Mouse (Mus musculus) kidney, embryonic 15.5 days (tissue): Measurements from ENCODE around the gene Apon. TPM values are rescaled to one million over a fixed set of nuclear protein-coding genes. Genes with fewer than 3 reads are reported as not detected.
"Not testable (repeated sequence)": the region's sequence is repeated elsewhere in the genome, so short reads cannot be mapped to it uniquely, and the experiment has no call there.

Source experiments
- ATAC-seq: fragments of 200-750 bp; cut with Nextera tagmentation; replicated peaks from 2 replicates; pipeline ENCODE4 v1.8.0; 2017; ENCODE audit warnings: moderate TSS enrichment; ENCODE audit not compliant: low FRiP score
- H3K27ac ChIP-seq: fragments of 300-500 bp; sonication (generic); 2 replicates; pipeline ENCODE4 v1.5.1; 2015; ENCODE audit warnings: mild to moderate bottlenecking, inconsistent platforms
- H3K27me3 ChIP-seq: fragments of 300-500 bp; sonication (generic); 2 replicates; pipeline ENCODE4 v1.6.1; 2015; ENCODE audit warnings: inconsistent platforms
- H3K36me3 ChIP-seq: fragments of 300-500 bp; sonication (generic); 2 replicates; pipeline ENCODE4 v1.6.1; 2015; ENCODE audit warnings: inconsistent platforms
- H3K4me1 ChIP-seq: fragments of 300-500 bp; sonication (generic); 2 replicates; pipeline ENCODE4 v1.6.1; 2015; ENCODE audit warnings: inconsistent platforms
- H3K4me2 ChIP-seq: fragments of 300-500 bp; sonication (generic); 2 replicates; pipeline ENCODE4 v1.6.1; 2015; ENCODE audit warnings: moderate library complexity, mild to moderate bottlenecking, inconsistent platforms
- H3K4me3 ChIP-seq: fragments of 300-500 bp; sonication (generic); replicated peaks from 2 replicates; pipeline ENCODE4 v1.5.1; 2015; ENCODE audit warnings: mild to moderate bottlenecking, inconsistent platforms
- H3K9ac ChIP-seq: fragments of 300-500 bp; sonication (generic); 2 replicates; pipeline ENCODE4 v1.6.1; 2015; ENCODE audit warnings: mild to moderate bottlenecking, inconsistent platforms
- H3K9me3 ChIP-seq: fragments of 300-500 bp; sonication (generic); replicated peaks from 2 replicates; pipeline ENCODE4 v1.6.1; 2016; ENCODE audit warnings: inconsistent platforms
- WGBS: fragments of 180-500 bp; shearing (Covaris S2); methylation state at CpG from one replicate; pipeline ENCODE4 v1.1.7; 2015; ENCODE audit warnings: mixed read lengths; 5-methylcytosine and 5-hydroxymethylcytosine counted together
- polyA plus RNA-seq: library from polyadenylated mRNA; unstranded; fragments of >200 nt; fragmentation: Nextera tagmentation; extraction: Ambion mirVana; gene quantifications from 2 replicates; pipeline ENCODE4 v1.2.1, GENCODE M21; 2015

Apon gene
- polyA plus RNA-seq, 1 experiment from 2014 or later, result 0.45 TPM

GRCm38 (mm10) chr10:128237807-128238480, 16.0 kb upstream of the Apon start:
- H3K4me2 ChIP-seq, result no peak overlapping the region
- 87% methylated on average over 15 of the region's 15 CpGs for WGBS
- peaks cover 21% of the 10 kb centered on the region for H3K4me1 ChIP-seq
- ATAC-seq, result no peak
- no peak overlapping the region for H3K4me3 ChIP-seq
- peaks cover 34% of the 10 kb centered on the region for H3K36me3 ChIP-seq
- no peaks in the 10 kb centered on the region for H3K27me3 ChIP-seq
- H3K27ac ChIP-seq, result no peak overlapping the region
- H3K9me3 ChIP-seq, result no peaks in the 10 kb centered on the region
- no peak overlapping the region for H3K9ac ChIP-seq

GRCm38 (mm10) chr10:128239140-128239539, 14.8 kb upstream of the Apon start:
- Histone ChIP-seq H3K4me3 (no peak overlapping the region), H3K9me3 (no peaks in the 10 kb centered on the region), H3K4me2 (no peak overlapping the region), H3K27ac (no peak overlapping the region), H3K27me3 (no peaks in the 10 kb centered on the region), H3K9ac (no peak overlapping the region), H3K36me3 (peaks cover 46% of the 10 kb centered on the region), H3K4me1 (peaks cover 12% of the 10 kb centered on the region; the same call in 1 of the 2 replicates)
- no peak for ATAC-seq
- WGBS, result 93% methylated on average over 4 of the region's 4 CpGs

GRCm38 (mm10) chr10:128240131-128240530, 13.8 kb upstream of the Apon start:
- H3K4me3 ChIP-seq, result no peak overlapping the region
- H3K27ac ChIP-seq, result no peak overlapping the region
- no peaks in the 10 kb centered on the region for H3K27me3 ChIP-seq
- H3K36me3 ChIP-seq, result peaks cover 56% of the 10 kb centered on the region
- no peak for ATAC-seq
- no peak overlapping the region for H3K9ac ChIP-seq
- H3K4me1 ChIP-seq, result peaks cover 6% of the 10 kb centered on the region; the same call in 1 of the 2 replicates
- no peaks in the 10 kb centered on the region for H3K9me3 ChIP-seq
- H3K4me2 ChIP-seq, result no peak overlapping the region
- 92% methylated on average over 18 of the region's 18 CpGs for WGBS

- Histone ChIP-seq H3K27ac (no peak overlapping the region), H3K9ac (no peak overlapping the region), H3K4me1 (no peaks in the 10 kb centered on the region), H3K36me3 (peaks cover 87% of the 10 kb centered on the region), H3K4me3 (no peak overlapping the region), H3K4me2 (no peak overlapping the region), H3K9me3 (no peaks in the 10 kb centered on the region), H3K27me3 (no peaks in the 10 kb centered on the region)
- 95% methylated on average over 8 of the region's 8 CpGs for WGBS
- no peak for ATAC-seq
Observed at GRCm38 (mm10) chr10:128243252-128243651, 10.6 kb upstream of the Apon start.

GRCm38 (mm10) chr10:128244121-128244520, 9.8 kb upstream of the Apon start:
- WGBS, result 96% methylated on average over 15 of the region's 15 CpGs
- H3K9ac ChIP-seq, result no peak overlapping the region
- no peak for ATAC-seq
- H3K4me2 ChIP-seq, result no peak overlapping the region
- H3K27ac ChIP-seq, result no peak overlapping the region
- H3K9me3 ChIP-seq, result no peaks in the 10 kb centered on the region
- H3K4me3 ChIP-seq, result no peak overlapping the region
- H3K27me3 ChIP-seq, result no peaks in the 10 kb centered on the region
- H3K36me3 ChIP-seq, result peaks cover 96% of the 10 kb centered on the region
- H3K4me1 ChIP-seq, result no peaks in the 10 kb centered on the region

GRCm38 (mm10) chr10:128247020-128247732, 6.7 kb upstream of the Apon start:
- no peaks in the 10 kb centered on the region for H3K4me1 ChIP-seq
- H3K4me2 ChIP-seq, result peak overlapping the region; percentile 35
- H3K9ac ChIP-seq, result no peak overlapping the region
- H3K27ac ChIP-seq, result peak overlapping the region; percentile 81
- H3K36me3 ChIP-seq, result peaks cover 100% of the 10 kb centered on the region
- 78% methylated on average over 17 of the region's 17 CpGs for WGBS
- 0 out of 2 replicates have a peak, but pooled peaks have one; percentile 25 for ATAC-seq
- H3K9me3 ChIP-seq, result no peaks in the 10 kb centered on the region
- no peaks in the 10 kb centered on the region for H3K27me3 ChIP-seq
- H3K4me3 ChIP-seq, result peak overlapping the region; percentile 16; the same call in 1 of the 2 replicates

GRCm38 (mm10) chr10:128250565-128250964, 3.3 kb upstream of the Apon start:
- Histone ChIP-seq H3K4me2 (no peak overlapping the region), H3K27me3 (no peaks in the 10 kb centered on the region), H3K9me3 (no peaks in the 10 kb centered on the region), H3K36me3 (peaks cover 79% of the 10 kb centered on the region), H3K4me3 (no peak overlapping the region), H3K4me1 (no peaks in the 10 kb centered on the region), H3K9ac (no peak overlapping the region), H3K27ac (no peak overlapping the region)
- no peak for ATAC-seq
- WGBS, result 92% methylated on average over 13 of the region's 13 CpGs

GRCm38 (mm10) chr10:128255925-128256324, 2.0 kb downstream of the Apon start:
- no peak for ATAC-seq
- 85% methylated on average over 8 of the region's 8 CpGs for WGBS
- Histone ChIP-seq H3K4me2 (no peak overlapping the region), H3K27me3 (no peaks in the 10 kb centered on the region), H3K4me3 (no peak overlapping the region), H3K36me3 (peaks cover 25% of the 10 kb centered on the region), H3K4me1 (no peaks in the 10 kb centered on the region), H3K9me3 (no peaks in the 10 kb centered on the region), H3K27ac (no peak overlapping the region), H3K9ac (no peak overlapping the region)

- no peak for ATAC-seq
- Histone ChIP-seq H3K27me3 (no peaks in the 10 kb centered on the region), H3K27ac (no peak overlapping the region), H3K4me3 (no peak overlapping the region), H3K9me3 (no peaks in the 10 kb centered on the region), H3K9ac (no peak overlapping the region), H3K4me2 (no peak overlapping the region), H3K36me3 (peaks cover 21% of the 10 kb centered on the region), H3K4me1 (no peaks in the 10 kb centered on the region)
- 76% methylated on average over 8 of the region's 8 CpGs for WGBS
Observed at GRCm38 (mm10) chr10:128256328-128256727, 2.4 kb downstream of the Apon start.

- WGBS, result 79% methylated on average over 4 of the region's 4 CpGs
- no peak for ATAC-seq
- H3K4me1 ChIP-seq, result no peaks in the 10 kb centered on the region
Observed at GRCm38 (mm10) chr10:128258953-128259352, 5.1 kb downstream of the Apon start.

GRCm38 (mm10) chr10:128259946-128260345, 6.0 kb downstream of the Apon start:
- H3K27ac ChIP-seq, result no peak overlapping the region
- no peaks in the 10 kb centered on the region for H3K4me1 ChIP-seq
- no peaks in the 10 kb centered on the region for H3K9me3 ChIP-seq
- no peaks in the 10 kb centered on the region for H3K36me3 ChIP-seq
- no peak overlapping the region for H3K4me3 ChIP-seq
- no peaks in the 10 kb centered on the region for H3K27me3 ChIP-seq
- H3K9ac ChIP-seq, result no peak overlapping the region
- H3K4me2 ChIP-seq, result no peak overlapping the region
- ATAC-seq, result no peak
- WGBS, result 88% methylated on average over 5 of the region's 5 CpGs

More at GRCm38 (mm10) chr10:128258953-128259352, 5.1 kb downstream of the Apon start:
- H3K9ac ChIP-seq, result no peak overlapping the region
- H3K9me3 ChIP-seq, result no peaks in the 10 kb centered on the region
- no peaks in the 10 kb centered on the region for H3K27me3 ChIP-seq
- H3K36me3 ChIP-seq, result no peaks in the 10 kb centered on the region
- no peak overlapping the region for H3K27ac ChIP-seq
- no peak overlapping the region for H3K4me3 ChIP-seq
- no peak overlapping the region for H3K4me2 ChIP-seq

GRCm38 (mm10) chr10:128260376-128260775, 6.5 kb downstream of the Apon start:
- not testable (repeated sequence) for H3K36me3 ChIP-seq
- 75% methylated on average over 7 of the region's 7 CpGs for WGBS

More at GRCm38 (mm10) chr10:128260376-128260775, 6.5 kb downstream of the Apon start:
- not testable (repeated sequence) for H3K4me2 ChIP-seq, H3K4me3 ChIP-seq, H3K9me3 ChIP-seq, H3K27ac ChIP-seq, H3K27me3 ChIP-seq, H3K4me1 ChIP-seq, ATAC-seq, H3K9ac ChIP-seq
